Mouse (Mus musculus) forebrain, embryonic 13.5 days (tissue): ENCODE data around the gene Znhit6. TPM values are rescaled to one million over a fixed set of nuclear protein-coding genes. Genes with fewer than 3 reads are reported as not detected.

ENCODE experiments used
- ATAC-seq: fragments of 200-750 bp; cut with Nextera tagmentation; 2 replicates; pipeline ENCODE4 v1.8.0; 2017
- H3K27ac ChIP-seq: fragments of 300-500 bp; sonication (generic); 2 replicates; pipeline ENCODE4 v1.5.1; 2015; ENCODE audit warnings: inconsistent platforms, mild to moderate bottlenecking, moderate library complexity
- H3K27me3 ChIP-seq: fragments of 300-500 bp; sonication (generic); 2 replicates; pipeline ENCODE4 v1.6.1; 2015; ENCODE audit warnings: mild to moderate bottlenecking, inconsistent platforms
- H3K36me3 ChIP-seq: fragments of 300-500 bp; sonication (generic); 2 replicates; pipeline ENCODE4 v1.6.1; 2015; ENCODE audit warnings: mild to moderate bottlenecking, inconsistent platforms; ENCODE audit not compliant: poor library complexity, severe bottlenecking
- H3K4me1 ChIP-seq: fragments of 300-500 bp; sonication (generic); 2 replicates; pipeline ENCODE4 v1.6.1; 2015; ENCODE audit warnings: inconsistent platforms
- H3K4me2 ChIP-seq: fragments of 300-500 bp; sonication (generic); 2 replicates; pipeline ENCODE4 v1.6.1; 2015; ENCODE audit warnings: inconsistent platforms, mild to moderate bottlenecking, moderate library complexity
- H3K4me3 ChIP-seq: fragments of 300-500 bp; sonication (generic); 2 replicates; pipeline ENCODE4 v1.5.1; 2015; ENCODE audit warnings: mild to moderate bottlenecking, inconsistent platforms
- H3K9ac ChIP-seq: fragments of 300-500 bp; sonication (generic); 2 replicates; pipeline ENCODE4 v1.6.1; 2015; ENCODE audit warnings: mild to moderate bottlenecking, inconsistent platforms
- H3K9me3 ChIP-seq: fragments of 300-500 bp; sonication (generic); replicated peaks from 2 replicates; pipeline ENCODE4 v1.6.1; 2016; ENCODE audit warnings: inconsistent platforms
- WGBS: fragments of 180-500 bp; shearing (Covaris S2); methylation state at CpG from one replicate; pipeline ENCODE4 v1.1.7; 2015; 5-methylcytosine and 5-hydroxymethylcytosine counted together
- polyA plus RNA-seq: library from polyadenylated mRNA; unstranded; fragments of >200 nt; fragmentation: Nextera tagmentation; extraction: Ambion mirVana; gene quantifications from 2 replicates; pipeline ENCODE4 v1.2.1, GENCODE M21; 2015

Znhit6 gene
- polyA plus RNA-seq, 1 experiment from 2014 or later, result 34.9 TPM

DNA sequence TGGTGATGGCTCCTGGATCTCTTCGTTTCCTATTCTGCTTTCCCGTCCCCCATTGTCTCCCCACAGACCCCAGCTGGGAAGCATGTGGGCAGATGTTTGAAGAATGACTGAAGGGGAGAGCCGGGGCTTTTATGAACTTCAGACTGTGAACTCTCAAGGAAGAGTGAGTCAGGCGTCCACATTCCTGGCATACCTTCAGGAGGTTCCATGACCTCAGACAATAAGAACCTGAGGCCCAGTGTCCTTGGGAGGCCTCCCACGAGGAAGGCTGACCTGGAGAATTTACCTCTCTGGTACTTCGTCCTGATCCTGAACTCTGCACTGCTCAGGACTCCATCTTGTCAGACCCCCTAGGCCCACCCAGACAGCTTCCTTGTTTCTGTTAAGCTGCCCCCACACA, 56.9 kb downstream of the Znhit6 start:
- no peak overlapping the region for H3K9ac ChIP-seq
- H3K4me2 ChIP-seq, result no peak overlapping the region
- peaks cover 10% of the 10 kb centered on the region for H3K4me1 ChIP-seq
- ATAC-seq, result no peak
- no peaks in the 10 kb centered on the region for H3K36me3 ChIP-seq
- 19% methylated on average over 6 of the region's 6 CpGs for WGBS
- H3K4me3 ChIP-seq, result no peak overlapping the region
- no peaks in the 10 kb centered on the region for H3K27me3 ChIP-seq
- no peak overlapping the region for H3K27ac ChIP-seq
- H3K9me3 ChIP-seq, result no peaks in the 10 kb centered on the region

DNA sequence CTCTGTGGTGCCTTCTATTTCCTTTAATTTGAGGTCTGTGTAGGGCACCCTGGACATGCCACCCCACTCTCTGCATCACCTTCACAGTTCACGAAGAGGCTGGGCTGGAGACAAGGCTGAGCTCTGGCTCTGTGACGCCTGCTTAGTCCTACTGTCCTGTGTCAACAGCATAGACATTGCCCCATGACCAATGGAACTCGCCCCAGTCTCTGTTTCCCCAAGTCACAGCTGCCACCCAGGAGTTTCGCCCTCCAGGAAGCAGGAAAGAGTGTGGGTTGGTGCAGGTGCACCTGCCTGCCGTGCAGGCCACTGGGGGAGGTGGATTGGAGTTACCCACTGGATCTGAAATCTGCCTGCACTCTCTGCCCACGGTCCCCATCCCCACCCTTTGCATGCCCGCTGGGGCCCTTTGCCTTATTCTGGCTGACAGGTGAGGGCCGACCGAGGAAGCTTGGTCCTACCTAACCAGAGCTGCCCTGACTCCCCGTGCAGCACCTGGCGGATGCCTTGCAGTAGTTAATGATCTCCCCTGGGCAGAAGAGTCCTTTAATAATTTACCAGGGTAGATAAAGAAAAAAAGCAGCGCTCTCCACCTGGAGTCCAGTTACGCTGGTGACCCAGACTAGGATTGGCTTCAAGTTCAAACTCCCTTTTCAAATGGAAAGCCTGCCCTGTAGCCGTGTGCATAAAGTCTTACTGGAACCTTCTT, 58.2 kb downstream of the Znhit6 start:
- Histone ChIP-seq H3K4me2 (no peak overlapping the region), H3K27ac (no peak overlapping the region), H3K27me3 (no peaks in the 10 kb centered on the region), H3K9me3 (no peaks in the 10 kb centered on the region), H3K9ac (no peak overlapping the region), H3K4me3 (no peak overlapping the region), H3K4me1 (no peaks in the 10 kb centered on the region), H3K36me3 (no peaks in the 10 kb centered on the region)
- 89% methylated on average over 14 of the region's 14 CpGs for WGBS
- no peak for ATAC-seq

DNA sequence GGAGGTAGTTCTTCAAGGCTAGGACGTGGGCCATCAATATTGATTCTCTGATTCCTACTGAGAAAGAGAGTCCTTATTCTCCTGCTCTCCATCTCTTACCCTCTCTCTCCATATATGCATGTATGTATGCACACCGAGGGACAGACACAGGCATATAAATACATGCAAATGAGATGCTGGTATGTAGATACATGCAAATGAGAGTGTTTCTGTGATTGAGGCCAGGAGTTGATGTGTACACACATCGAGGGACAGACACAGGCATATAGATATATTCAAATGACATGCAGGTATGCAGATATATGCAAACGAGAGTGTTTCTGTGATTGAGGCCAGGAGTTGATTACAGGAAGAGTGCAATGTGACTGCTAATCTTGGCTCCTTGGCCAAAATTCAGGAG, 64.2 kb downstream of the Znhit6 start:
- Histone ChIP-seq H3K27me3 (no peaks in the 10 kb centered on the region), H3K4me2 (0 out of 2 replicates have a peak overlapping the region, but pooled peaks have one; percentile 0), H3K4me3 (no peak overlapping the region), H3K27ac (no peak overlapping the region), H3K9me3 (no peaks in the 10 kb centered on the region), H3K9ac (no peak overlapping the region), H3K4me1 (peaks cover 21% of the 10 kb centered on the region), H3K36me3 (no peaks in the 10 kb centered on the region)
- peak; percentile 93 for ATAC-seq
- 48% methylated on average over 4 of the region's 4 CpGs for WGBS

DNA sequence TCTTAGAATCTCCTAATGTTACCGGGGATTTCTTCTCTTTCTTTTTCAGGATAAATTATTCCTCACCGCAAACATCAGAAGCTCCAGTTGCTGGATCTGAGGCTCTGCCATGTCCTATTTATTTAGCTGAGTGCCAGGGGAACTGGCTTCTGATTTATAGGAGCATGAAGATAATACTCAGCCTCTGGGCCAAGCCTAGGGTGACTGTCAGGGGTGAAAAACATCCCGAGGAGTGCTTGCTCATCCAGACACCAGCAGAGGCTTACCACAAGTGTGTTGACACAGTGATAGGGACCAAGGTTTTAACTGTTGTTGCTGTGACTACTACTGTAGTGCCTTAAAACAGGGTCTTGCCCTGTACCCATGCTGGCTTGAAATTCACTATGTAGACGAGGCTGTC, 64.6 kb downstream of the Znhit6 start:
- Histone ChIP-seq H3K9ac (no peak overlapping the region), H3K4me2 (no peak overlapping the region), H3K36me3 (no peaks in the 10 kb centered on the region), H3K4me1 (peaks cover 25% of the 10 kb centered on the region), H3K27me3 (no peaks in the 10 kb centered on the region), H3K4me3 (no peak overlapping the region), H3K27ac (peak overlapping the region; percentile 35; the same call in 1 of the 2 replicates), H3K9me3 (no peaks in the 10 kb centered on the region)
- WGBS, result 69% methylated on average over 4 of the region's 4 CpGs
- ATAC-seq, result peak; percentile 22; the same call in 1 of the 2 replicates

DNA sequence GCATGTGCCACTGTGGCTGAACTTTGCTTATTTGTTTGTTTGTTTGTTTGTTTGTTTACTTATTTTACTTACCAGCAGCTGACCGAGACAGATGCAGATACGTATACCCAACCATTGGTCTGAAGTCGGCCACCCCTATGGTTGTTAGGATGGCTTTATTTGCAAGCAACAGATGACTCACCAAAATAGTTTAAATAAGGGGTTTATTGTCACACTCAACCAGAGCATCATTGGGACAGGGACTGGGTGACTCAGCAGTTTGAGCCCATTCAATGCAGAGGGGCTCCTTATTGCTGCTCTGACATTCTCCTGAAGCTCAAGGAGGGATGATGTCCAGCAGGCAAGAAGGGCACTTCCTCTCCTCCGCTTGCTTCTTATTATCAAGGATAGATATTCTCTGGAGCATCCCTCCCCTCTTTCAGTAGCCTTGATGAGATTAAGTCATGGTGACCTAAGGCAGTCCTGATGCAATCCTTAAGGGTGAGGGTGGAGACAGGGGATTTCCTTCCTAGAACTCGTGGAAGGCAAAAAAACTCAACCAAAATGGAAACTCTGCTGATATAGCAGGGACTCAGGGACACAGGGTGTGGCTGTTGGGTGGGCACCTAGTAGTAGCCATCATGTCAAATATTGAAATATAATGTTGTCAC, 65.2 kb downstream of the Znhit6 start:
- Histone ChIP-seq H3K9ac (no peak overlapping the region), H3K27ac (0 out of 2 replicates have a peak overlapping the region, but pooled peaks have one; percentile 35), H3K4me1 (peaks cover 31% of the 10 kb centered on the region), H3K27me3 (no peaks in the 10 kb centered on the region), H3K9me3 (no peaks in the 10 kb centered on the region), H3K36me3 (no peaks in the 10 kb centered on the region), H3K4me2 (no peak overlapping the region), H3K4me3 (no peak overlapping the region)
- WGBS, result 85% methylated on average over 5 of the region's 5 CpGs
- no peak for ATAC-seq

DNA sequence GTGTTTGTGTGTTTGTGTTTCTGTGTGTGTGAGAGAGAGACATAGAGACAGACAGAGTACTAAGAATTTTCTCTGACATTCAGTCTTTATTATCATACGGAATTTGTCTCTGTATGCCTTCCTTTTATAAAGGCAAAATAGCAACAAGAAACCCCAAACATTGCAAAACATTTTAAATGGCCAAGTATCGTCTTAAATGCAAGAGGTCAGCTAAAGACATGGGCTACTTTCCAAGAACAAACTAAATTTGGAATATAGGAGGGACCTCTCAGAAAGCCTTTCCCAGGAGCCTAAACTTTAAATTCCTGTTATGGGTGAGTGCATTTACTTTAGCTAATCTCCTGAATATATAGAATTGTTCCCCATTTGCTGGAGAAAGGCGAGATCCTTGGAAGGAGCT, 65.9 kb downstream of the Znhit6 start:
- Histone ChIP-seq H3K27me3 (no peaks in the 10 kb centered on the region), H3K36me3 (no peaks in the 10 kb centered on the region), H3K4me1 (peaks cover 37% of the 10 kb centered on the region), H3K9ac (no peak overlapping the region), H3K4me2 (no peak overlapping the region), H3K4me3 (no peak overlapping the region), H3K9me3 (no peaks in the 10 kb centered on the region), H3K27ac (no peak overlapping the region)
- no peak for ATAC-seq
- 70% methylated on average over 3 of the region's 3 CpGs for WGBS

DNA sequence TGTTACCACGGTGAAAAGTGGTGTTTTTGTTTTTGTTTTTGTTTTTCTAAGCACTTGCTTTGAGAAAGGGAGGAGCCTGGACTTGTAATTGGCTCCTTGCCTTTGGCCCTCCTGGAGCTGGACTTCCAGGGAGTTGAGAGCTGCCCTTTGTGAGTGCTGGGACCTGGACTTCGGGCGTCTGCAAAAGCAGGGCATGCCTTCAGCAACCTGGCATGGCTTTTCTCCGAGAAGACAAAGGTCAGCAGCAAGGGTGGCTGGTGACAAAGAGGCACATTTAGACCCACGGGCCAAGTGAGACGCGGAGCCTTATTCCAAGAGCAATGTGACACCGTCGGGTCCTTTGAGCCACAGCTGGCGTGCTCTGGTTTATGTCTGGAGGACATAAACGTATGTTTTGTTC, 66.9 kb downstream of the Znhit6 start:
- Histone ChIP-seq H3K36me3 (peaks cover 6% of the 10 kb centered on the region; the same call in 1 of the 2 replicates), H3K9ac (no peak overlapping the region), H3K27me3 (no peaks in the 10 kb centered on the region), H3K4me3 (no peak overlapping the region), H3K9me3 (no peaks in the 10 kb centered on the region), H3K4me1 (peaks cover 46% of the 10 kb centered on the region), H3K27ac (no peak overlapping the region), H3K4me2 (no peak overlapping the region)
- no peak for ATAC-seq
- 53% methylated on average over 11 of the region's 11 CpGs for WGBS

DNA sequence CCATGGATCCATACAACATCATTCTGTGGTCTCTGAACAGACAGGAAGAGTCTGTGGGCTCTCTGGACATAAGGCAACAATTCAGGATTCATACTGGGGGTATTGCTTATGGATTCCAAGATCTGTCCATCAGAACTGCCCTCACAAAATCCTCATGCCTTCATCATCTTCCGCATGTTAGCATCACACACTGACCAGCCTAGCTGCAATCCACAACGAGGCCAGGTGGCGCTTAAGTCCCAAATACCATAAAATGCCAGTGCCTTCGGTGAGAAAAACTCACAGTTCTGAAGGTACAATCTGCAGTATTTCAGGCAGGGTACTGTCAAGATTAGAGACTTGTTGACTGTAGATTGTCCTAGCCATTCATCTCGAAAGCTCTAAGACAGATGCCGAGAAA, 69.5 kb downstream of the Znhit6 start:
- H3K9me3 ChIP-seq, result no peaks in the 10 kb centered on the region
- no peak overlapping the region for H3K4me2 ChIP-seq
- H3K27me3 ChIP-seq, result peaks cover 6% of the 10 kb centered on the region; the same call in 1 of the 2 replicates
- no peak overlapping the region for H3K4me3 ChIP-seq
- peaks cover 6% of the 10 kb centered on the region; the same call in 1 of the 2 replicates for H3K36me3 ChIP-seq
- H3K4me1 ChIP-seq, result peaks cover 57% of the 10 kb centered on the region
- no peak overlapping the region for H3K9ac ChIP-seq
- no peak for ATAC-seq
- 51% methylated on average over 6 of the region's 6 CpGs for WGBS
- H3K27ac ChIP-seq, result peak overlapping the region; percentile 54

DNA sequence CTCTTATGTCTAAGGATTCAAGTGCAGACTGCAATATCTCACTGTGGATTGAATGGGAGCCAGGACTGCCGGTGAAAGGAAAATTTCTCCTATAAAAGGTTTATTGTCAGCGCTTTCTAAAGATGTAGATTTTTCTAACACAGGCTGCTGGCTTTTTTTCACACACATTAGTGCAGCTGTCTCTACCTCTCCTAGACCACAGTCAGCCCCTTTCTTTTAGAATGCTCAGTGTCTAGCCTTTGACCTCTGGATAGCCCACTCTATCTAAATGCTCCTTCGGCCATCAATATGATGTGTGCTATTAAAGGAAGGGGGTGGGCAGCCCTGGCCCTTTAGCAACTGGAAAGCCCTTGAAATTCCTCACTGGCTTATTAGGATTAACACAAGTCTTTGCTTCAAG, 70.0 kb downstream of the Znhit6 start:
- H3K27ac ChIP-seq, result peak overlapping the region; percentile 52
- 7% methylated on average over 3 of the region's 3 CpGs for WGBS
- ATAC-seq, result peak; percentile 63
- H3K36me3 ChIP-seq, result peaks cover 6% of the 10 kb centered on the region; the same call in 1 of the 2 replicates
- H3K4me3 ChIP-seq, result no peak overlapping the region
- no peak overlapping the region for H3K9ac ChIP-seq
- peak overlapping the region; percentile 33 for H3K4me2 ChIP-seq
- peaks cover 6% of the 10 kb centered on the region; the same call in 1 of the 2 replicates for H3K27me3 ChIP-seq
- H3K4me1 ChIP-seq, result peaks cover 57% of the 10 kb centered on the region
- no peaks in the 10 kb centered on the region for H3K9me3 ChIP-seq

DNA sequence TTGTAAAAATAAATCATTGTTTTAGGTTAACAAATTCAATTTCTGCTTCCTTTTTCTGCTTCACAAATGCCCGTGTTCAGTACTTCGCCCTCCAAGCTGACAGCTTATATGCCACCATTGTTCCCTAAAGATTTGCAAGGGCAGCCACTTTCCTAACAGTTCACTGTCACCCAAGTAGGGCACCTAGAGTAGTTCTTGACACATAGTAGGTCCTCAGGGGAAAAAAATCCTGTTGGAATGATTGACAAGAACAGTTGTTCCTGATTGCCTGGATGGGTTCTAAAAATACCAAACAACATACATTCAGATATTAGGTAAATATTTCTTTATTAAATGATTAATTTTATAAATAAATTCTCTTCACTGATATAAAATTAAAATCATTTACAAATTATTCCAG, 70.7 kb downstream of the Znhit6 start:
- H3K36me3 ChIP-seq, result peaks cover 6% of the 10 kb centered on the region; the same call in 1 of the 2 replicates
- peak overlapping the region; percentile 33 for H3K4me2 ChIP-seq
- peaks cover 61% of the 10 kb centered on the region for H3K4me1 ChIP-seq
- peak overlapping the region; percentile 52 for H3K27ac ChIP-seq
- no peak for ATAC-seq
- H3K9ac ChIP-seq, result no peak overlapping the region
- H3K27me3 ChIP-seq, result peaks cover 6% of the 10 kb centered on the region; the same call in 1 of the 2 replicates
- H3K9me3 ChIP-seq, result no peaks in the 10 kb centered on the region
- no peak overlapping the region for H3K4me3 ChIP-seq
- WGBS, result 31% methylated on average over 2 of the region's 2 CpGs

DNA sequence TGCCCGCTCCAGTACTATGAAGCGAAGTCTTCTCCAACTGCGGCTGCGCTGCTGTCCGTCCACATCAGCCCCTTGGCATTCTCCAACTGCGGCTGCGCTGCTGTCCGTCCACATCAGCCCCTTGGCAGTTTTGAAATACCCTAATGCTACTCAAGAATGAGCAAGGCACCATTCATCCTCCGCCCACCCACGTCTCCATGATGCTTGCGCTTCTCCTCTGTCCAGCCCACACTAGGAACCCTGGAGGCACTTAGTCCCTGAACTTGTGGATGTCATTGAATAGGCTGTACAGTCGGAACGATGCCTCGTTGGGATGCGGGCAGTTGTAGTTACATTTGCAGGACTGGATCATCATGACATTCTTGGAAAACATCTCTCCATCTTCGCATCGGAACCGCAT, 71.4 kb downstream of the Znhit6 start:
- WGBS, result 73% methylated on average over 18 of the region's 18 CpGs
- Histone ChIP-seq H3K27ac (no peak overlapping the region; the same call in 1 of the 2 replicates), H3K36me3 (peaks cover 6% of the 10 kb centered on the region; the same call in 1 of the 2 replicates), H3K9ac (peak overlapping the region; percentile 21; the same call in 1 of the 2 replicates), H3K4me2 (peak overlapping the region; percentile 85), H3K27me3 (peaks cover 7% of the 10 kb centered on the region; the same call in 1 of the 2 replicates), H3K4me1 (peaks cover 68% of the 10 kb centered on the region), H3K4me3 (peak overlapping the region; percentile 64), H3K9me3 (no peaks in the 10 kb centered on the region)
- no peak for ATAC-seq
